Mouse (Mus musculus): Measurements from ENCODE around the gene Glrp1. TPM values are rescaled to one million over a fixed set of nuclear protein-coding genes. Genes with fewer than 3 reads are reported as not detected.

Gene Glrp1
- total RNA-seq, 2 experiments from 2014 or later, result not detected

GRCm38 (mm10) chr1:88464109-88464905 lies 45.6 kb downstream of the Glrp1 start:
- no peak for DNase-seq (ENCODE audit: low spot score in 2 of 2)

- no peak for DNase-seq (ENCODE audit: low spot score in 2 of 2)
These were observed 46.6 kb downstream of the Glrp1 start for GRCm38 (mm10) chr1:88463241-88463640.

- no peak for DNase-seq (ENCODE audit: low spot score in 2 of 2)
These were observed 47.4 kb downstream of the Glrp1 start for GRCm38 (mm10) chr1:88462484-88462883.

GRCm38 (mm10) chr1:88461096-88461495 lies 48.8 kb downstream of the Glrp1 start:
- no peak for DNase-seq (ENCODE audit: low spot score in 2 of 2)

GRCm38 (mm10) chr1:88459655-88460054 lies 50.2 kb downstream of the Glrp1 start:
- DNase-seq (ENCODE audit: low spot score in 2 of 2), result no peak

GRCm38 (mm10) chr1:88459196-88459595 lies 50.7 kb downstream of the Glrp1 start:
- DNase-seq (ENCODE audit: low spot score in 2 of 2), result no peak

GRCm38 (mm10) chr1:88456451-88457072 lies 53.3 kb downstream of the Glrp1 start:
- peak; percentile 17 to 39 for DNase-seq (ENCODE audit: low spot score in 2 of 2)

GRCm38 (mm10) chr1:88455761-88456160 lies 54.1 kb downstream of the Glrp1 start:
- no peak for DNase-seq (ENCODE audit: low spot score in 2 of 2)

GRCm38 (mm10) chr1:88454703-88455102 lies 55.2 kb downstream of the Glrp1 start:
- DNase-seq (ENCODE audit: low spot score in 2 of 2), result no peak

GRCm38 (mm10) chr1:88452198-88452597 lies 57.7 kb downstream of the Glrp1 start:
- DNase-seq (ENCODE audit: low spot score in 2 of 2), result no peak

- no peak for DNase-seq (ENCODE audit: low spot score in 2 of 2)
These were observed 59.2 kb downstream of the Glrp1 start for GRCm38 (mm10) chr1:88450668-88451067.

Other genes starting within 250 kb of the Glrp1 start
- gene Hjurp, start 232.4 kb downstream of the Glrp1 start, total RNA-seq (2021), result 100 to 1,000 TPM; 124 to 130 TPM
- gene Trpm8, start 232.4 kb downstream of the Glrp1 start, total RNA-seq (2021), result under 1 TPM in 1 of 2 experiments, not detected in 1; 0.06 TPM
- 10 to 100 TPM; 42.2 to 83.6 TPM for gene Spp2, start 103.1 kb downstream of the Glrp1 start, total RNA-seq (2021)
- gene Arl4c, start 192.2 kb upstream of the Glrp1 start, total RNA-seq (2021), result 10 to 100 TPM; 19.0 to 24.8 TPM